Mouse (Mus musculus): ENCODE measurements around the gene Akap11.
"Not testable (repeated sequence)": the region's sequence is repeated elsewhere in the genome, so short reads cannot be mapped to it uniquely, and the experiment has no call there.

Akap11 gene

GRCm38 (mm10) chr14:78536281-78537165, at the start of gene Akap11:
Gene Akap11 (minus strand): TSS chr14:78536808.
- DNase-seq (ENCODE audit: low read depth, low spot score), result peak; percentile 94

- DNase-seq (ENCODE audit: low read depth, low spot score), result no peak
Measured at GRCm38 (mm10) chr14:78584222-78584621, 47.6 kb upstream of the Akap11 start.

GRCm38 (mm10) chr14:78583168-78583567, 46.6 kb upstream of the Akap11 start:
- DNase-seq (ENCODE audit: low read depth, low spot score), result no peak

- no peak for DNase-seq (ENCODE audit: low read depth, low spot score)
Measured at GRCm38 (mm10) chr14:78575899-78576298, 39.3 kb upstream of the Akap11 start.

- DNase-seq (ENCODE audit: low read depth, low spot score), result no peak
Measured at GRCm38 (mm10) chr14:78568410-78568809, 31.8 kb upstream of the Akap11 start.

- DNase-seq (ENCODE audit: low read depth, low spot score), result no peak
Measured at GRCm38 (mm10) chr14:78566431-78566830, 29.8 kb upstream of the Akap11 start.

GRCm38 (mm10) chr14:78564292-78564691, 27.7 kb upstream of the Akap11 start:
- no peak for DNase-seq (ENCODE audit: low read depth, low spot score)

GRCm38 (mm10) chr14:78563211-78563610, 26.6 kb upstream of the Akap11 start:
- no peak for DNase-seq (ENCODE audit: low read depth, low spot score)

- DNase-seq (ENCODE audit: low read depth, low spot score), result no peak
Measured at GRCm38 (mm10) chr14:78562121-78562520, 25.5 kb upstream of the Akap11 start.

- DNase-seq (ENCODE audit: low read depth, low spot score), result no peak
Measured at GRCm38 (mm10) chr14:78559042-78559441, 22.4 kb upstream of the Akap11 start.

GRCm38 (mm10) chr14:78554830-78555229, 18.2 kb upstream of the Akap11 start:
- not testable (repeated sequence) for DNase-seq (ENCODE audit: low read depth, low spot score)

- DNase-seq (ENCODE audit: low read depth, low spot score), result no peak
Measured at GRCm38 (mm10) chr14:78553661-78554060, 17.1 kb upstream of the Akap11 start.

GRCm38 (mm10) chr14:78548807-78549206, 12.2 kb upstream of the Akap11 start:
- DNase-seq (ENCODE audit: low read depth, low spot score), result no peak

GRCm38 (mm10) chr14:78541319-78541718, 4.7 kb upstream of the Akap11 start:
- DNase-seq (ENCODE audit: low read depth, low spot score), result no peak

- DNase-seq (ENCODE audit: low read depth, low spot score), result no peak
Measured at GRCm38 (mm10) chr14:78539821-78540220, 3.2 kb upstream of the Akap11 start.

GRCm38 (mm10) chr14:78538572-78539320, 2.1 kb upstream of the Akap11 start:
- no peak for DNase-seq (ENCODE audit: low read depth, low spot score)

GRCm38 (mm10) chr14:78537551-78537950, 943 bp upstream of the Akap11 start:
- no peak for DNase-seq (ENCODE audit: low read depth, low spot score)

- DNase-seq (ENCODE audit: low read depth, low spot score), result no peak
Measured at GRCm38 (mm10) chr14:78535366-78535765, 1.2 kb downstream of the Akap11 start.

- peak; percentile 39 for DNase-seq (ENCODE audit: low read depth, low spot score)
Measured at GRCm38 (mm10) chr14:78534651-78535050, 2.0 kb downstream of the Akap11 start.

GRCm38 (mm10) chr14:78533701-78534100, 2.9 kb downstream of the Akap11 start:
- DNase-seq (ENCODE audit: low read depth, low spot score), result no peak

GRCm38 (mm10) chr14:78532345-78532744, 4.3 kb downstream of the Akap11 start:
- DNase-seq (ENCODE audit: low read depth, low spot score), result no peak

- no peak for DNase-seq (ENCODE audit: low read depth, low spot score)
Measured at GRCm38 (mm10) chr14:78530256-78530655, 6.4 kb downstream of the Akap11 start.

Measured in retina, postnatal 7 days (tissue).